11 mouse cellular contexts compared by ENCODE assay signal in the genomic region with DNA sequence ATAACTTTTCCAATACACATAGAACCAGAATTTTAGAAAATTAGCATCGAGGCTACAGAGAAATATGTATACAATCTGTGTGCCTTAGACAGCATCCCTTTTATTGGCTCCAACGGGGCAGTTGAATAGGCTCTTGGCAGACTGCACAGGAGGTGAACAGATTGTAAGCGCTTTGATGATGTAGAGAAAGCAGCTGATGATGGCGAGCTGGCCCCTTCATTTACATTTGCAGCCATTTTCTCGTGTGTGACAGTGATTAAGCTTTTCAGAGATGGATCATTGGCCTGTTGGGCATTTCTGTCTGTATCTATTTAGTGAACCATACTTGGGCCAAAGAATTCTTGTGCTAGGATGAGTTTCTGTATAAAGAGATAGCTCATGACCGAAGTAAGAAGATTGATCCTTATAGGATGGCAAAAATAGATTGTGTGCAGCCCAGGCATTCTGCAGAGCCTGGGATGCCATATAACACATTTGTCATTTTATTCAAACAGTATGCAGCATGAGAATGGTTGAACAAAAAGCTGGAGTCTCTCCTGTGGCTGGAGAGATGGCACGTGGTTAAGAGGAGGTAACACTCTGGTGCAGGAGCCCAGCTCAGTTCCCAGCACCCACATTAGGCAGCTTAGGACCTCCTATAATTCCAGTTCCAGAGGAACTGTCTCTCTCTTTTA.
A peak's percentile ranks its signal among the peaks of the same experiment; 100 is the strongest.
DNase-seq lines count a peak whose midpoint lies in the region; ATAC-seq lines count a peak whose summit lies in the region.
"Had no signal": no experiment of that assay in that cellular context is flagged by ENCODE, and none has a peak within 500 bp of the region (broad histone marks: within the 10 kb centered on the region; RNA-seq: fewer than 3 reads in every experiment).

No protein-coding gene starts in this region.

- no peaks in the 10 kb centered on the region for H3K27me3 ChIP-seq in midbrain, embryonic 12.5 days
- no peaks in the 10 kb centered on the region for H3K27me3 ChIP-seq in midbrain, embryonic 11.5 days (ENCODE audit: control insufficient read depth, insufficient read depth, low read length)
- no peaks in the 10 kb centered on the region for H3K27me3 ChIP-seq in forebrain, embryonic 16.5 days (replicated peaks; ENCODE audit: control insufficient read depth, insufficient read depth, low read length)
- H3K27me3 ChIP-seq: embryonic facial prominence, embryonic 13.5 days had no signal

- H3K4me2 ChIP-seq in midbrain, embryonic 12.5 days (replicated peaks): no peak overlapping the region
- H3K4me2 ChIP-seq in midbrain, embryonic 11.5 days: no peak overlapping the region
- no peak overlapping the region for H3K4me2 ChIP-seq in forebrain, embryonic 16.5 days (ENCODE audit: low read length)
- H3K4me2 ChIP-seq: embryonic facial prominence, embryonic 13.5 days had no signal

- H3K9me3 ChIP-seq in midbrain, embryonic 12.5 days: no peaks in the 10 kb centered on the region
- no peaks in the 10 kb centered on the region; the same call in 1 of the 2 replicates for H3K9me3 ChIP-seq in midbrain, embryonic 11.5 days (ENCODE audit: control insufficient read depth, low read length)
- no peaks in the 10 kb centered on the region for H3K9me3 ChIP-seq in forebrain, embryonic 16.5 days (ENCODE audit: control insufficient read depth, low read length)
- H3K9me3 ChIP-seq: embryonic facial prominence, embryonic 13.5 days had no signal

- H3K27ac ChIP-seq in midbrain, embryonic 12.5 days (replicated peaks): no peak overlapping the region
- H3K27ac ChIP-seq in midbrain, embryonic 11.5 days (ENCODE audit: low read depth, low read length): no peak overlapping the region
- H3K27ac ChIP-seq in forebrain, embryonic 16.5 days (ENCODE audit: low read length): peak overlapping the region; percentile 87
- H3K27ac ChIP-seq: embryonic facial prominence, embryonic 13.5 days had no signal

- no peak overlapping the region for H3K4me3 ChIP-seq in midbrain, embryonic 12.5 days
- no peak overlapping the region for H3K4me3 ChIP-seq in midbrain, embryonic 11.5 days (ENCODE audit: low read depth, low read length)
- H3K4me3 ChIP-seq in forebrain, embryonic 16.5 days (replicated peaks; ENCODE audit: low read length): no peak overlapping the region
- H3K4me3 ChIP-seq: embryonic facial prominence, embryonic 13.5 days had no signal

- peak; percentile 27 for DNase-seq in embryo, embryonic 10.5 days (ENCODE audit: low spot score)
- no peak for DNase-seq in embryo, embryonic 10 days (ENCODE audit: low spot score)
- DNase-seq in midbrain, embryonic 11.5 days (ENCODE audit: low spot score, missing footprints): no peak
- peak; percentile 54 to 58 for DNase-seq in layer of hippocampus, postnatal 36 days
- no peak for DNase-seq in lung, postnatal 10 days
- no peak for DNase-seq in spleen, adult 12 weeks (ENCODE audit: low spot score)

- peaks cover under 1% of the 10 kb centered on the region for H3K4me1 ChIP-seq in midbrain, embryonic 12.5 days
- no peaks in the 10 kb centered on the region for H3K4me1 ChIP-seq in midbrain, embryonic 11.5 days (ENCODE audit: control insufficient read depth, insufficient read depth, low read length)
- peaks cover 14% of the 10 kb centered on the region for H3K4me1 ChIP-seq in forebrain, embryonic 16.5 days (replicated peaks; ENCODE audit: control insufficient read depth, insufficient read depth, low read length)

- ATAC-seq in midbrain, embryonic 12.5 days (ENCODE audit: low FRiP score, low read depth): 0 out of 2 replicates have a peak, but pooled peaks have one; percentile 30
- no peak for ATAC-seq in midbrain, embryonic 11.5 days (ENCODE audit: low FRiP score)
- peak; percentile 93 for ATAC-seq in forebrain, embryonic 16.5 days
- ATAC-seq: activated CD4-positive, CD25-positive, alpha-beta regulatory T cell, adult 4 months had no signal

- H3K36me3 ChIP-seq in midbrain, embryonic 12.5 days: no peaks in the 10 kb centered on the region
- H3K36me3 ChIP-seq in midbrain, embryonic 11.5 days (ENCODE audit: control insufficient read depth, insufficient read depth, low read length): no peaks in the 10 kb centered on the region
- no peaks in the 10 kb centered on the region for H3K36me3 ChIP-seq in forebrain, embryonic 16.5 days (ENCODE audit: control insufficient read depth, insufficient read depth)
- H3K36me3 ChIP-seq: G1E had no signal

- 60% methylated on average over 7 of the region's 7 CpGs for WGBS in midbrain, embryonic 12.5 days
- WGBS in midbrain, embryonic 11.5 days: 69% methylated on average over 7 of the region's 7 CpGs
- whole genome bisulfite sequencing in forebrain, embryonic 16.5 days: 26% methylated on average over 7 of the region's 7 CpGs

- no peak overlapping the region for H3K9ac ChIP-seq in midbrain, embryonic 12.5 days (replicated peaks)
- H3K9ac ChIP-seq in midbrain, embryonic 11.5 days (ENCODE audit: low read length): no peak overlapping the region
- no peak overlapping the region for H3K9ac ChIP-seq in forebrain, embryonic 16.5 days (replicated peaks; ENCODE audit: low read depth, low read length)
- H3K9ac ChIP-seq: embryonic facial prominence, embryonic 13.5 days had no signal

Comparison
In these comparisons a context has a peak if more than half of its experiments do, and no peak if none do; other contexts are left out.
1. DNase-seq: peak in embryo, embryonic 10.5 days (single experiment) and layer of hippocampus, postnatal 36 days (2 of 2); none in embryo, embryonic 10 days (single experiment), midbrain, embryonic 11.5 days (single experiment), lung, postnatal 10 days (single experiment) and spleen, adult 12 weeks (single experiment).